Mouse (Mus musculus) kidney, postnatal 0 days (tissue): ENCODE measurements at regions not wholly inside any gene's neighbourhood (a gene's known extent, or its start where the extent isn't known, plus 50 kb on each side); places are given as distances from the start of the nearest gene placed in this dataset.
A peak's percentile ranks its signal among the peaks of the same experiment; 100 is the strongest.

Experiments
- ATAC-seq: fragments of 200-750 bp; cut with Nextera tagmentation; replicated peaks from 2 replicates; pipeline ENCODE4 v1.8.0; 2017; ENCODE audit warnings: low read depth, moderate number of reproducible peaks, moderate TSS enrichment, moderate library complexity; ENCODE audit not compliant: low FRiP score
- DNase-seq: peaks from one replicate; pipeline ENCODE4 v3.0.0-alpha.2; 2016; ENCODE audit warnings: low spot score
- H3K27ac ChIP-seq: fragments of 300-500 bp; sonication (generic); 2 replicates; pipeline ENCODE4 v1.5.1; 2014; ENCODE audit warnings: mild to moderate bottlenecking
- H3K27me3 ChIP-seq: fragments of 300-500 bp; sonication (generic); 2 replicates; pipeline ENCODE4 v1.6.1; 2014; ENCODE audit warnings: low read length, mixed read lengths; ENCODE audit not compliant: insufficient read depth
- H3K36me3 ChIP-seq: fragments of 300-500 bp; sonication (generic); 2 replicates; pipeline ENCODE4 v1.6.1; 2014; ENCODE audit warnings: low read length, mixed read lengths; ENCODE audit not compliant: insufficient read depth
- H3K4me1 ChIP-seq: fragments of 300-500 bp; sonication (generic); replicated peaks from 2 replicates; pipeline ENCODE4 v1.6.1; 2014; ENCODE audit warnings: antibody characterized with exemption, low read length, mixed read lengths; ENCODE audit not compliant: insufficient read depth
- H3K4me2 ChIP-seq: fragments of 300-500 bp; sonication (generic); 2 replicates; pipeline ENCODE4 v1.6.1; 2014; ENCODE audit warnings: mild to moderate bottlenecking, low read length, moderate library complexity, mixed read lengths
- H3K4me3 ChIP-seq: fragments of 300-500 bp; sonication (generic); replicated peaks from 2 replicates; pipeline ENCODE4 v1.5.1; 2014; ENCODE audit warnings: low read depth, low read length
- H3K9ac ChIP-seq: fragments of 300-500 bp; sonication (generic); 2 replicates; pipeline ENCODE4 v1.6.1; 2014; ENCODE audit warnings: low read depth, low read length
- H3K9me3 ChIP-seq: fragments of 300-500 bp; sonication (generic); replicated peaks from 2 replicates; pipeline ENCODE4 v1.6.1; 2016; ENCODE audit warnings: low read length, inconsistent platforms, mixed read lengths
- CTCF ChIP-seq: IDR thresholded peaks from 2 replicates; pipeline ENCODE4 v1.5.1; 2016; ENCODE audit warnings: antibody characterized with exemption, low read depth, mild to moderate bottlenecking, moderate library complexity
- WGBS: fragments of 180-500 bp; shearing (Covaris S2); extraction: QIAGEN DNeasy Blood & Tissue Kit; methylation state at CpG from one replicate; pipeline ENCODE4 v1.1.7; 2014; 5-methylcytosine and 5-hydroxymethylcytosine counted together

DNA sequence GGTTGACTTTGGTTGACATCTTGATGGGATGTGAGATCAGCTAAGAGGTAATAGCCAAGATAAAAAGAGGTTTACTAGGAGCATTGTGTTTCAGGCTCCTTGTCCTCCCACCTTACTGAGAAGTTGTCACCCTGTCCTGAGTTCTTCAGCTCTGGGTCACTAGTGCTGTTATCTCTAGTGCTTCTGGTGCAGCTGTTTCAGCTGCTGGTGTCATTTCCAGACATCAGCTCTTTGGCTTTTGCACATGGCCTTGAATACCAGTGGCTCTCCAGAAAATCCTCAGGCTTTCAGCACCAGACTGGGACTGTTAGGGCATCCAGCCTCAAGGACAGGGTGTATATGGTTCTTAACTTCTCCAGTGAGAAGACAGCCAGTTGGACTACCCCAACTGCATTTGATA lies 697.9 kb upstream of the Ncam2 start:
- no peak for DNase-seq
- TF ChIP-seq CTCF = no peak
- no peak for ATAC-seq
- Histone ChIP-seq H3K9me3 (no peaks in the 10 kb centered on the region), H3K4me2 (no peak overlapping the region), H3K27ac (no peak overlapping the region), H3K36me3 (no peaks in the 10 kb centered on the region), H3K4me1 (no peaks in the 10 kb centered on the region), H3K4me3 (no peak overlapping the region), H3K27me3 (no peaks in the 10 kb centered on the region), H3K9ac (no peak overlapping the region)

DNA sequence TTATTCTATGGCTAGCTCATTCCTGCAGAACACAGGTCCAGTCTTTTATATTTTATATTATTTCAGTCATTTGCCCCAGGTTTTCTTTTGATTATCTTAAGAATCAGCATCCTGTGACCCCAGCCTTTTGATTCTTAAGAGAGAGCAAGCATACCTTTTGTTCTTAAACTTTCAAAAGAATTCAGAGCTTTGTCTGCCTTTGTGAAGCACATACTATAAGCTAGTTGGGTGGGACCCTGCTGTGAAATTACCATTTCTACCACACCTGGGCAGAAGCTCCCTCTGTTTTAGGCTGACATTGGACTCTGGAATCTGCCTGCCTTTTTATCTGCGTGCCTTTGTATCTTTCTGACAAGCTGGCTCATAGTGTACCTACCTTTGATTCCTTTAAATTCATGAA lies 697.2 kb upstream of the Ncam2 start:
- no peak for TF ChIP-seq CTCF
- WGBS = 68% methylated on average over 1 of the region's 1 CpGs
- no peak for ATAC-seq

DNA sequence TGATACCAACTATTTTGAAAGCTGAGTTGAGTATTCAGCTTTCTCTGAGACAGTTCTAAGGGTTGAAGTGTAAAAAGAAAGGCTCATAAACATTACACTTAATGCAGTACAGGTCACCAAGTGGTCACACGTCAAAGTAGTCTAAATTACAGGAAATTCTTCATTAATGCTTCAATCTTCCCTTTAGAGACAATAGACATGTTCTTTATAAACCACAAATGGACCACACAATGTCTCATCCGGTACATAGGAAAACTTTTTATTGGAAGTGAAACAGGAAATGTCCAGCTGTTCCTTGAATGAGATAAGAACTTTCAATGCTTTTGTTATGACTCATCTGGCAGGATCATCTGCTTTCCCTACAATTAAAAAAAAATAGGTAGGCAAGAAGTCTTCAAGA lies 687.8 kb upstream of the Ncam2 start:
- WGBS = 45% methylated on average over 2 of the region's 2 CpGs
- Histone ChIP-seq H3K27ac (no peak overlapping the region), H3K4me1 (no peaks in the 10 kb centered on the region), H3K9me3 (no peaks in the 10 kb centered on the region), H3K9ac (no peak overlapping the region), H3K27me3 (no peaks in the 10 kb centered on the region), H3K4me2 (no peak overlapping the region), H3K36me3 (no peaks in the 10 kb centered on the region), H3K4me3 (no peak overlapping the region)
- TF ChIP-seq CTCF = no peak
- peak; percentile 85 for DNase-seq
- ATAC-seq = peak; percentile 65; the same call in 1 of the 2 replicates

More for the DNA sequence above, 697.2 kb upstream of the Ncam2 start:
- no peak overlapping the region for H3K27ac ChIP-seq
- H3K4me3 ChIP-seq = no peak overlapping the region
- H3K4me1 ChIP-seq = no peaks in the 10 kb centered on the region
- H3K9ac ChIP-seq = no peak overlapping the region
- no peaks in the 10 kb centered on the region for H3K9me3 ChIP-seq
- H3K27me3 ChIP-seq = no peaks in the 10 kb centered on the region
- no peaks in the 10 kb centered on the region for H3K36me3 ChIP-seq
- DNase-seq = no peak
- H3K4me2 ChIP-seq = no peak overlapping the region

GRCm38 (mm10) chr16:80538039-80538438 lies 662.5 kb upstream of the Ncam2 start:
- DNase-seq = peak; percentile 19
- 75% methylated on average over 1 of the region's 1 CpGs for WGBS
- TF ChIP-seq CTCF = peak; percentile 46; the same call in 1 of the 2 replicates

DNA sequence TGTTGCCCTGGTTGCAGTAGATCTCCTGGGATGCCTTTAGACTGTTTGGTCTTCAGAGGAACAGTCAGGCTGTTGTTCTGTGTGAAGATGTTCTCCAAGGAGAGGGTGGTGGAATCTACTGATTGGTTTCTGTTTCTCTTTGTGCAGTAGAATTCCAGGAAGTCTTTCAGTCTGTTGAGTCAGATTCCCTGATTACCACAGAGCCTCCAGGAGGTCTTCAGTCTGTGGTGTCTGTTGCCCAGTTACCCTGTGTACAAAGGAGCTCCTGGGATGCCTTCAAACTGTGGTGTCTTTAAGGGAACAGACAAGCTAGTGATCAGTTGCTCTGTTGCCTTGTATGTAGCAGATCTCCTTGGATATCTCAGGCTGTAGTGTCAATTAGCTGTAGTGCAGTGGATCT lies 653.9 kb upstream of the Ncam2 start:
- H3K36me3 ChIP-seq = no peaks in the 10 kb centered on the region
- no peak for ATAC-seq
- no peak overlapping the region for H3K9ac ChIP-seq
- DNase-seq = no peak
- TF ChIP-seq CTCF = no peak
- H3K27me3 ChIP-seq = no peaks in the 10 kb centered on the region
- no peaks in the 10 kb centered on the region for H3K9me3 ChIP-seq
- no peak overlapping the region for H3K27ac ChIP-seq
- H3K4me1 ChIP-seq = no peaks in the 10 kb centered on the region
- H3K4me3 ChIP-seq = no peak overlapping the region
- H3K4me2 ChIP-seq = no peak overlapping the region

More at GRCm38 (mm10) chr16:80538039-80538438, 662.5 kb upstream of the Ncam2 start:
- no peaks in the 10 kb centered on the region for H3K27me3 ChIP-seq
- H3K4me2 ChIP-seq = no peak overlapping the region
- H3K4me1 ChIP-seq = no peaks in the 10 kb centered on the region
- ATAC-seq = no peak
- no peaks in the 10 kb centered on the region for H3K9me3 ChIP-seq
- H3K4me3 ChIP-seq = no peak overlapping the region
- H3K27ac ChIP-seq = no peak overlapping the region
- no peak overlapping the region for H3K9ac ChIP-seq
- no peaks in the 10 kb centered on the region for H3K36me3 ChIP-seq

DNA sequence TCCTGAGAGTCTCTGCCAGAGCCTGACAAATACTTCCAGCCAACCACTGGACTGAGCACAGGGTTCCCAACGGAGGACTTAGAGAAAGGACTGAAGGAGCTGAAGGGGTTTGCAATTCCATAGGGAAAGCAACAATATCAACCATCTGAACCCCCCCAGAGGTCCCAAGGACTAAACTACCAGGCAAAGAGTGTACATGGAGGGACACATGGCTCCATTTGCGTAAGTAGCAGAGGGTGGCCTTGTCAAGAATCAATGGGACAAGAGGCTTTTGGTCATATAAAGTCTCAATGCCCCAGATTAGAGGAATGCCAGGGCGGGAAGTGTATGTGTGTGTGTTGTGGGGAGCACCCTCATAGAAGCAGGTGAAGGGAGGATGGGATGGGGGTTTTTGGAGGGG lies 633.4 kb upstream of the Ncam2 start:
- WGBS = 75% methylated on average over 3 of the region's 3 CpGs
- Histone ChIP-seq H3K27ac (no peak overlapping the region), H3K27me3 (no peaks in the 10 kb centered on the region), H3K9me3 (no peaks in the 10 kb centered on the region), H3K4me3 (no peak overlapping the region), H3K9ac (no peak overlapping the region), H3K4me1 (no peaks in the 10 kb centered on the region), H3K4me2 (no peak overlapping the region), H3K36me3 (no peaks in the 10 kb centered on the region)
- no peak for TF ChIP-seq CTCF
- no peak for DNase-seq
- no peak for ATAC-seq

DNA sequence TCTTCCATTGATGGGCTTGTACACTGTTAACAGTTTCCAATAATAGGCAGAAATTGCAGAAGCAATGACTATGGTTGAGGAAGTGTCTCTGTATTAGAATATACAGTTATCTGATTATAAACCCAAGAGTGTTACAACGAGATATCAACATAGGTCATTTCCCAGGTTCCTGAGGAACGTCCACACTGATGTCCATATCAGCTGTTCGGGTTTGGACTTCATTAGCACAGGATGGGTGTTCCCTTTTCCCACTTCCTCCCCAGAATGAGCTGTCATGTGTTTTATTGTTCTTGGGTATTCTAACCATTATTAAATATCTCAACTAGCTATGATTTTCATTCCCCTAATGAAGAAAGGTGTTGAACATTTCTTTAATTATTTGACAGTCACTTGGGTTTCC lies 613.2 kb upstream of the Ncam2 start:
- H3K9ac ChIP-seq = no peak overlapping the region
- 57% methylated on average over 3 of the region's 3 CpGs for WGBS
- H3K27me3 ChIP-seq = no peaks in the 10 kb centered on the region
- DNase-seq (no peak), ATAC-seq (no peak)
- no peaks in the 10 kb centered on the region for H3K4me1 ChIP-seq
- no peak overlapping the region for H3K4me3 ChIP-seq
- H3K36me3 ChIP-seq = no peaks in the 10 kb centered on the region
- no peak overlapping the region for H3K27ac ChIP-seq
- no peak overlapping the region for H3K4me2 ChIP-seq
- H3K9me3 ChIP-seq = no peaks in the 10 kb centered on the region
- no peak for TF ChIP-seq CTCF
